Mouse (Mus musculus) limb, embryonic 12.5 days (tissue): ENCODE data around the gene Ppip5k1. TPM values are rescaled to one million over a fixed set of nuclear protein-coding genes. Genes with fewer than 3 reads are reported as not detected.
A peak's percentile ranks its signal among the peaks of the same experiment; 100 is the strongest.

Experiments used
- ATAC-seq: fragments of 200-750 bp; cut with Nextera tagmentation; 2 replicates; pipeline ENCODE4 v1.8.0; 2017; ENCODE audit warnings: low read depth, moderate TSS enrichment; ENCODE audit not compliant: insufficient number of reproducible peaks, insufficient read depth, low FRiP score, low TSS enrichment
- H3K27ac ChIP-seq: fragments of 300-500 bp; sonication (generic); 2 replicates; pipeline ENCODE4 v1.5.1; 2016; ENCODE audit warnings: mild to moderate bottlenecking, moderate library complexity
- H3K27me3 ChIP-seq: fragments of 300-500 bp; sonication (generic); 2 replicates; pipeline ENCODE4 v1.6.1; 2016; ENCODE audit warnings: mild to moderate bottlenecking, moderate library complexity
- H3K36me3 ChIP-seq: fragments of 300-500 bp; sonication (generic); 2 replicates; pipeline ENCODE4 v1.6.1; 2016; ENCODE audit warnings: mild to moderate bottlenecking, moderate library complexity
- H3K4me1 ChIP-seq: fragments of 300-500 bp; sonication (generic); replicated peaks from 2 replicates; pipeline ENCODE4 v1.6.1; 2016
- H3K4me2 ChIP-seq: fragments of 300-500 bp; sonication (generic); 2 replicates; pipeline ENCODE4 v1.6.1; 2016; ENCODE audit warnings: mild to moderate bottlenecking, moderate library complexity
- H3K4me3 ChIP-seq: fragments of 300-500 bp; sonication (generic); replicated peaks from 2 replicates; pipeline ENCODE4 v1.5.1; 2016; ENCODE audit warnings: mild to moderate bottlenecking
- H3K9ac ChIP-seq: fragments of 300-500 bp; sonication (generic); replicated peaks from 2 replicates; pipeline ENCODE4 v1.6.1; 2016; ENCODE audit warnings: mild to moderate bottlenecking, moderate library complexity
- H3K9me3 ChIP-seq: fragments of 300-500 bp; sonication (generic); 2 replicates; pipeline ENCODE4 v1.6.1; 2016; ENCODE audit warnings: mild to moderate bottlenecking, moderate library complexity
- WGBS: fragments of 180-500 bp; shearing (Covaris S2); methylation state at CpG from one replicate; pipeline ENCODE4 v1.1.7; 2016; 5-methylcytosine and 5-hydroxymethylcytosine counted together
- polyA plus RNA-seq: library from polyadenylated mRNA; unstranded; fragments of >200 nt; fragmentation: Nextera tagmentation; extraction: Ambion mirVana; gene quantifications from 2 replicates; pipeline ENCODE4 v1.2.1, GENCODE M21; 2016

Gene Ppip5k1
- polyA plus RNA-seq, 1 experiment from 2014 or later: 7.6 TPM

GRCm38 (mm10) chr2:121288901-121289729 is 66.1 kb downstream of the Ppip5k1 start, which contains the start of gene Map1a:
Map1a (plus strand) TSS chr2:121289600.
- Histone ChIP-seq H3K4me1 (peaks cover 15% of the 10 kb centered on the region), H3K4me3 (peak within 1 kb of the TSS; percentile 56), H3K4me2 (peak within 1 kb of the TSS; percentile 86), H3K9me3 (no peaks in the 10 kb centered on the region), H3K36me3 (no peaks in the 10 kb centered on the region), H3K9ac (peak within 1 kb of the TSS; percentile 48), H3K27ac (no peak within 1 kb of the TSS), H3K27me3 (peaks cover 40% of the 10 kb centered on the region)
- ATAC-seq: peak; percentile 98
- 1% methylated on average over 48 of the region's 48 CpGs for WGBS

GRCm38 (mm10) chr2:121287850-121288249 is 67.3 kb downstream of the Ppip5k1 start:
- Histone ChIP-seq H3K4me1 (peaks cover 11% of the 10 kb centered on the region), H3K4me2 (no peak overlapping the region), H3K9ac (no peak overlapping the region), H3K27me3 (peaks cover 35% of the 10 kb centered on the region), H3K36me3 (no peaks in the 10 kb centered on the region), H3K9me3 (no peaks in the 10 kb centered on the region), H3K27ac (no peak overlapping the region), H3K4me3 (no peak overlapping the region)
- 72% methylated on average over 2 of the region's 2 CpGs for WGBS
- ATAC-seq: no peak

- 0 out of 2 replicates have a peak overlapping the region, but pooled peaks have one; percentile 12 for H3K27ac ChIP-seq
Measured at GRCm38 (mm10) chr2:121271928-121272516, 83.2 kb downstream of the Ppip5k1 start.

GRCm38 (mm10) chr2:121271236-121271927 is 83.8 kb downstream of the Ppip5k1 start, which contains the start of gene Trp53bp1:
Trp53bp1 (minus strand) TSS chr2:121271407.
- WGBS: under 1% methylated on average over 37 of the region's 37 CpGs
- Histone ChIP-seq H3K9ac (peak within 1 kb of the TSS; percentile 84), H3K36me3 (peaks cover 36% of the 10 kb centered on the region), H3K9me3 (no peaks in the 10 kb centered on the region; the same call in 1 of the 2 replicates), H3K27me3 (no peaks in the 10 kb centered on the region), H3K4me1 (peaks cover 28% of the 10 kb centered on the region), H3K4me3 (peak within 1 kb of the TSS; percentile 89), H3K27ac (peak within 1 kb of the TSS; percentile 95), H3K4me2 (peak within 1 kb of the TSS; percentile 77)
- ATAC-seq: peak; percentile 98

More at GRCm38 (mm10) chr2:121271928-121272516, 83.2 kb downstream of the Ppip5k1 start:
- peak overlapping the region; percentile 89 for H3K4me3 ChIP-seq
- H3K4me1 ChIP-seq: peaks cover 28% of the 10 kb centered on the region
- H3K9me3 ChIP-seq: no peaks in the 10 kb centered on the region; the same call in 1 of the 2 replicates
- peak overlapping the region; percentile 77 for H3K4me2 ChIP-seq
- H3K36me3 ChIP-seq: peaks cover 30% of the 10 kb centered on the region
- no peak for ATAC-seq
- no peaks in the 10 kb centered on the region for H3K27me3 ChIP-seq
- H3K9ac ChIP-seq: no peak overlapping the region; the same call in 1 of the 2 replicates
- WGBS: 27% methylated on average over 4 of the region's 4 CpGs

- peak; percentile 79 for ATAC-seq
- Histone ChIP-seq H3K9me3 (no peaks in the 10 kb centered on the region; the same call in 1 of the 2 replicates), H3K36me3 (peaks cover 37% of the 10 kb centered on the region), H3K27ac (peak overlapping the region; percentile 95), H3K4me3 (peak overlapping the region; percentile 89), H3K9ac (peak overlapping the region; percentile 84), H3K27me3 (no peaks in the 10 kb centered on the region), H3K4me1 (peaks cover 28% of the 10 kb centered on the region), H3K4me2 (peak overlapping the region; percentile 77)
- WGBS: under 1% methylated on average over 35 of the region's 35 CpGs
Measured at GRCm38 (mm10) chr2:121270521-121271235, 84.5 kb downstream of the Ppip5k1 start.

GRCm38 (mm10) chr2:121268446-121268845 is 86.8 kb downstream of the Ppip5k1 start:
- Histone ChIP-seq H3K27me3 (no peaks in the 10 kb centered on the region), H3K4me1 (peaks cover 28% of the 10 kb centered on the region), H3K9me3 (no peaks in the 10 kb centered on the region), H3K27ac (no peak overlapping the region), H3K9ac (no peak overlapping the region), H3K4me3 (no peak overlapping the region), H3K4me2 (0 out of 2 replicates have a peak overlapping the region, but pooled peaks have one; percentile 4), H3K36me3 (peaks cover 54% of the 10 kb centered on the region)
- WGBS: 79% methylated on average over 8 of the region's 8 CpGs
- no peak for ATAC-seq

Other genes starting within 250 kb of the Ppip5k1 start
- gene Tgm7, start 245.6 kb downstream of the Ppip5k1 start, polyA plus RNA-seq: not detected in 2 replicates
- gene Adal, start 215.0 kb downstream of the Ppip5k1 start, polyA plus RNA-seq: 22.7 and 22.9 TPM in 2 replicates
- gene Lcmt2, start 214.7 kb downstream of the Ppip5k1 start, polyA plus RNA-seq: 22.9 and 23.4 TPM in 2 replicates
- gene Tubgcp4, start 184.7 kb downstream of the Ppip5k1 start, polyA plus RNA-seq: 75.6 and 84.2 TPM in 2 replicates
- 11.3 and 12.8 TPM in 2 replicates for gene Zscan29, start 184.3 kb downstream of the Ppip5k1 start, polyA plus RNA-seq
- gene Trp53bp1, start 84.0 kb downstream of the Ppip5k1 start, polyA plus RNA-seq: 132 and 136 TPM in 2 replicates
- 2.5 and 3.0 TPM in 2 replicates for gene Map1a, start 65.8 kb downstream of the Ppip5k1 start, polyA plus RNA-seq
- gene Ckmt1, start 2.3 kb upstream of the Ppip5k1 start, polyA plus RNA-seq: 1.6 and 2.1 TPM in 2 replicates
- gene Strc, start 31.8 kb upstream of the Ppip5k1 start, polyA plus RNA-seq: not detected in 2 replicates
- 620 and 666 TPM in 2 replicates for gene Pdia3, start 58.4 kb upstream of the Ppip5k1 start, polyA plus RNA-seq
- 3.5 and 4.1 TPM in 2 replicates for gene Catsper2, start 58.4 kb upstream of the Ppip5k1 start, polyA plus RNA-seq
- 10.8 and 13.5 TPM in 2 replicates for gene Ell3, start 88.9 kb upstream of the Ppip5k1 start, polyA plus RNA-seq
- 521 and 544 TPM in 2 replicates for gene Serf2, start 93.8 kb upstream of the Ppip5k1 start, polyA plus RNA-seq
- gene Hypk, start 97.9 kb upstream of the Ppip5k1 start, polyA plus RNA-seq: 150 and 153 TPM in 2 replicates
- 0.14 TPM in 1 of 2 replicates, not detected in the other for gene Serinc4, start 101.4 kb upstream of the Ppip5k1 start, polyA plus RNA-seq
- gene Mfap1b, start 118.7 kb upstream of the Ppip5k1 start, polyA plus RNA-seq: 66.1 and 67.7 TPM in 2 replicates
- gene Mfap1a, start 151.3 kb upstream of the Ppip5k1 start, polyA plus RNA-seq: 32.5 and 33.8 TPM in 2 replicates
- 8.9 and 9.2 TPM in 2 replicates for gene Wdr76, start 151.3 kb upstream of the Ppip5k1 start, polyA plus RNA-seq